Mouse (Mus musculus): ENCODE measurements at regions not wholly inside any gene's neighbourhood (a gene's known extent, or its start where the extent isn't known, plus 50 kb on each side); places are given as distances from the start of the nearest gene placed in this dataset.

DNA sequence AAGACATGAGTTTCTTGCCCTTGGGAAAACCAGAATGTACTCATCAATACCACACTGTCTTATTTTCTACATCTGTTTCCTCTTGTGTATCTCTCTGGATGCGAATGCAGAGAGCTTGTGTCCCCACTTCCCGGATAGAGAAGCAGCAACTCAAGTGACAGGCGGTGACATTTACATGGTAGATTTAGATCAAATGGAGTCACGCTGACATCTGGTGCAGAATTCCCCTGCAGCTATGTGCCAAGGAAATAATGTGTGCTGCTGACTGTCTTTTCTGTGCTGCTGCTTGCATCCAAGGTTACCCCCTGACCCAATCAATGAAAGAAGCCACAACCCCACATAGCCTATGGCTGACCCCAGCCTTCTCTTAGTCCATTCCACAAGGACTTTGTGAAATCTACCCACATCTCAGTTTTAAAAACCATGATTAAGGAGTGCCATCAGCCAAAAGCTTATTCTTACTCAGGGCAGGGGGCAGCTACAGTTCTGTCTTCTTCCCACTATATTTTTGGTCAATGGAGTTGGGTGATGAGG lies 69.2 kb upstream of the Sstr4 start:
- 73% methylated on average over 4 of the region's 4 CpGs for WGBS
- Histone ChIP-seq H3K36me3 (ENCODE audit: insufficient read depth, low read length) (no peaks in the 10 kb centered on the region), H3K27me3 (ENCODE audit: insufficient read depth, low read length) (no peaks in the 10 kb centered on the region), H3K4me2 (ENCODE audit: low read length) (no peak overlapping the region), H3K4me3 (replicated peaks; ENCODE audit: low read depth, low read length) (no peak overlapping the region), H3K9ac (ENCODE audit: low read depth, low read length) (no peak overlapping the region), H3K27ac (no peak overlapping the region), H3K4me1 (replicated peaks; ENCODE audit: insufficient read depth, low read length) (no peaks in the 10 kb centered on the region), H3K9me3 (replicated peaks; ENCODE audit: low read length) (no peaks in the 10 kb centered on the region)
- DNase-seq (ENCODE audit: low spot score) (no peak), ATAC-seq (replicated peaks; ENCODE audit: low FRiP score, low read depth) (no peak)
- no peak for TF ChIP-seq CTCF (IDR thresholded peaks at IDR 0.05; ENCODE audit: low read depth)

GRCm38 (mm10) chr2:148326414-148326813 lies 68.7 kb upstream of the Sstr4 start:
- Histone ChIP-seq H3K27ac (no peak overlapping the region), H3K4me3 (replicated peaks; ENCODE audit: low read depth, low read length) (no peak overlapping the region), H3K9me3 (replicated peaks; ENCODE audit: low read length) (no peaks in the 10 kb centered on the region), H3K4me2 (ENCODE audit: low read length) (no peak overlapping the region), H3K9ac (ENCODE audit: low read depth, low read length) (no peak overlapping the region), H3K4me1 (replicated peaks; ENCODE audit: insufficient read depth, low read length) (no peaks in the 10 kb centered on the region), H3K27me3 (ENCODE audit: insufficient read depth, low read length) (no peaks in the 10 kb centered on the region), H3K36me3 (ENCODE audit: insufficient read depth, low read length) (no peaks in the 10 kb centered on the region)
- 42% methylated on average over 2 of the region's 2 CpGs for WGBS
- TF ChIP-seq CTCF (IDR thresholded peaks at IDR 0.05; ENCODE audit: low read depth) = no peak
- DNase-seq (ENCODE audit: low spot score) = no peak
- ATAC-seq (replicated peaks; ENCODE audit: low FRiP score, low read depth) = no peak

DNA sequence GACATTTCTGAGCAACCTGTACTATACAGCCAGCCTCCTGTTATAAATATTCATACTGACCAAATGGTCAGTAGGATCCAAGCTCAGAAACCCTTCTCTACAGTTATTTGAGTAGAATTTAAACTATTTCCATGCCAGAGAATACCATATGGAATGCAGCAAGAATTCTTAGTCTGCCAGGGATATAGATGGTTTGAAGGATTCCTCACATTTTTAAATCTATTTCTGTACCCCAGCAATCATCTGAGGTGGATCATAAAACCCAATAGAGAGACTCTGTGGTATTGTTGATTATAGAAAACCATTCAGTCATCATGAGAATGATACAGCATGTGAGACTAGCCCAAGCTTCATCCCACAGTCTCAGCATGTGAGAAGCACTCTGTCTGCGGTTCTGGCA lies 67.6 kb upstream of the Sstr4 start:
- Histone ChIP-seq H3K36me3 (ENCODE audit: insufficient read depth, low read length) (no peaks in the 10 kb centered on the region), H3K9ac (ENCODE audit: low read depth, low read length) (no peak overlapping the region), H3K4me1 (replicated peaks; ENCODE audit: insufficient read depth, low read length) (no peaks in the 10 kb centered on the region), H3K4me3 (replicated peaks; ENCODE audit: low read depth, low read length) (no peak overlapping the region), H3K27me3 (ENCODE audit: insufficient read depth, low read length) (no peaks in the 10 kb centered on the region), H3K4me2 (ENCODE audit: low read length) (no peak overlapping the region), H3K27ac (no peak overlapping the region), H3K9me3 (replicated peaks; ENCODE audit: low read length) (no peaks in the 10 kb centered on the region)
- ATAC-seq (replicated peaks; ENCODE audit: low FRiP score, low read depth) (no peak), DNase-seq (ENCODE audit: low spot score) (no peak)
- WGBS = 90% methylated on average over 1 of the region's 1 CpGs
- no peak for TF ChIP-seq CTCF (IDR thresholded peaks at IDR 0.05; ENCODE audit: low read depth)

DNA sequence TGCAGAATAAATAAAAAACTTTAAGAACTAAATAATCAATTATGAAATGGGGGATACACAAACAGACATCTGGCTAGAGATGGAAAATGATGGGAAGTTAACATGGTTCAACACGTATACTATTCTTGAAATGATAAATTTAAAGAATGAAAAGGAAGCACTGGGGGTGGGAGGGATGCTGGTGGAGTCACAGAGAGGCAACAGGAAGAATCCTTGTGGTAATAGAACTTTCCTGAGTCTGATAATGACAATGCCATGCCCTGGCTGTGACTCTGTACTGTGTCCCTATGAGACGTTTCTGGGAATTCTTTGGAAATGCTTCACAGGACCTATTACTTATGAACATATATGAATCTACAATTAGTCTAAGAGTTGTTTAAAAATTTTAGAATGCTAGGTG lies 64.8 kb upstream of the Sstr4 start:
- ATAC-seq (replicated peaks; ENCODE audit: low FRiP score, low read depth) = no peak
- Histone ChIP-seq H3K9me3 (replicated peaks; ENCODE audit: low read length) (no peaks in the 10 kb centered on the region), H3K27me3 (ENCODE audit: insufficient read depth, low read length) (no peaks in the 10 kb centered on the region), H3K4me3 (replicated peaks; ENCODE audit: low read depth, low read length) (no peak overlapping the region), H3K36me3 (ENCODE audit: insufficient read depth, low read length) (no peaks in the 10 kb centered on the region), H3K4me1 (replicated peaks; ENCODE audit: insufficient read depth, low read length) (no peaks in the 10 kb centered on the region), H3K9ac (ENCODE audit: low read depth, low read length) (no peak overlapping the region), H3K4me2 (ENCODE audit: low read length) (no peak overlapping the region), H3K27ac (no peak overlapping the region)
- no peak for TF ChIP-seq CTCF (IDR thresholded peaks at IDR 0.05; ENCODE audit: low read depth)
- 71% methylated on average over 2 of the region's 2 CpGs for WGBS
- no peak for DNase-seq (ENCODE audit: low spot score)

- Histone ChIP-seq H3K27ac (no peak overlapping the region), H3K27me3 (ENCODE audit: insufficient read depth, low read length) (no peaks in the 10 kb centered on the region), H3K9ac (ENCODE audit: low read depth, low read length) (no peak overlapping the region), H3K9me3 (replicated peaks; ENCODE audit: low read length) (no peaks in the 10 kb centered on the region), H3K36me3 (ENCODE audit: insufficient read depth, low read length) (no peaks in the 10 kb centered on the region), H3K4me2 (ENCODE audit: low read length) (no peak overlapping the region), H3K4me3 (replicated peaks; ENCODE audit: low read depth, low read length) (no peak overlapping the region), H3K4me1 (replicated peaks; ENCODE audit: insufficient read depth, low read length) (no peaks in the 10 kb centered on the region)
- ATAC-seq (replicated peaks; ENCODE audit: low FRiP score, low read depth) = no peak
- WGBS = 94% methylated on average over 1 of the region's 1 CpGs
- no peak for DNase-seq (ENCODE audit: low spot score)
- TF ChIP-seq CTCF (IDR thresholded peaks at IDR 0.05; ENCODE audit: low read depth) = no peak
Observed at GRCm38 (mm10) chr2:148334555-148334954, 60.6 kb upstream of the Sstr4 start.

DNA sequence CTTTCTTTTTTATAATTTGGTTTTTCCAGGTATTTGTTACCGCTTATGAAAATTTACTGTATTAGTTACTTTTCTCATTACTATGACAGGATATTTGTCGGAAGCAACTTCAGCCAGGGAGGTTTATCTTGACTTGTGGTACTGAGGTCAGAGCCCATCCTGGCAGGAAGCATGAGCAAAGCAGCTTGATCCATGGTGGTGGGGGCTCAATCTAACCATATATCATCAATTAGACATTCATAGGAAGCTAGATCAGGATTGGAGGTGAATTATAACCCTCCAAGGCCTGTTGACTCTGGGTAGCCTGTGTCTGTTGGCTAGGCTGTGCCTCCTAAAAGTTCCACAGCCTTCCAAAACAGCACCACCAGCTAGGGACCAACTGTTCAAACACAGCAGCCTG lies 58.5 kb upstream of the Sstr4 start:
- no peak overlapping the region for H3K27ac ChIP-seq
- H3K4me2 ChIP-seq (ENCODE audit: low read length) = no peak overlapping the region
- DNase-seq (ENCODE audit: low spot score) (peak; percentile 12), ATAC-seq (replicated peaks; ENCODE audit: low FRiP score, low read depth) (no peak)
- H3K27me3 ChIP-seq (ENCODE audit: insufficient read depth, low read length) = no peaks in the 10 kb centered on the region
- TF ChIP-seq CTCF (IDR thresholded peaks at IDR 0.05; ENCODE audit: low read depth) = no peak
- no peaks in the 10 kb centered on the region for H3K9me3 ChIP-seq (replicated peaks; ENCODE audit: low read length)
- H3K4me3 ChIP-seq (replicated peaks; ENCODE audit: low read depth, low read length) = no peak overlapping the region
- H3K9ac ChIP-seq (ENCODE audit: low read depth, low read length) = no peak overlapping the region
- no peaks in the 10 kb centered on the region for H3K36me3 ChIP-seq (ENCODE audit: insufficient read depth, low read length)
- no peaks in the 10 kb centered on the region for H3K4me1 ChIP-seq (replicated peaks; ENCODE audit: insufficient read depth, low read length)
- 86% methylated on average over 2 of the region's 2 CpGs for WGBS

- Histone ChIP-seq H3K27ac (peak overlapping the region; percentile 57), H3K4me3 (replicated peaks; ENCODE audit: low read depth, low read length) (no peak overlapping the region), H3K27me3 (ENCODE audit: insufficient read depth, low read length) (no peaks in the 10 kb centered on the region), H3K9ac (ENCODE audit: low read depth, low read length) (no peak overlapping the region), H3K4me1 (replicated peaks; ENCODE audit: insufficient read depth, low read length) (no peaks in the 10 kb centered on the region), H3K9me3 (replicated peaks; ENCODE audit: low read length) (no peaks in the 10 kb centered on the region), H3K36me3 (ENCODE audit: insufficient read depth, low read length) (no peaks in the 10 kb centered on the region), H3K4me2 (ENCODE audit: low read length) (no peak overlapping the region)
- 38% methylated on average over 6 of the region's 6 CpGs for WGBS
- DNase-seq (ENCODE audit: low spot score) (peak; percentile 83), ATAC-seq (replicated peaks; ENCODE audit: low FRiP score, low read depth) (peak; percentile 43; the same call in 1 of the 2 replicates)
- TF ChIP-seq CTCF (IDR thresholded peaks at IDR 0.05; ENCODE audit: low read depth) = no peak
Observed at GRCm38 (mm10) chr2:148338308-148338768, 56.8 kb upstream of the Sstr4 start.

Measured in kidney, postnatal 0 days (tissue).